8 mouse cellular contexts compared by ENCODE assay signal in the genomic region with DNA sequence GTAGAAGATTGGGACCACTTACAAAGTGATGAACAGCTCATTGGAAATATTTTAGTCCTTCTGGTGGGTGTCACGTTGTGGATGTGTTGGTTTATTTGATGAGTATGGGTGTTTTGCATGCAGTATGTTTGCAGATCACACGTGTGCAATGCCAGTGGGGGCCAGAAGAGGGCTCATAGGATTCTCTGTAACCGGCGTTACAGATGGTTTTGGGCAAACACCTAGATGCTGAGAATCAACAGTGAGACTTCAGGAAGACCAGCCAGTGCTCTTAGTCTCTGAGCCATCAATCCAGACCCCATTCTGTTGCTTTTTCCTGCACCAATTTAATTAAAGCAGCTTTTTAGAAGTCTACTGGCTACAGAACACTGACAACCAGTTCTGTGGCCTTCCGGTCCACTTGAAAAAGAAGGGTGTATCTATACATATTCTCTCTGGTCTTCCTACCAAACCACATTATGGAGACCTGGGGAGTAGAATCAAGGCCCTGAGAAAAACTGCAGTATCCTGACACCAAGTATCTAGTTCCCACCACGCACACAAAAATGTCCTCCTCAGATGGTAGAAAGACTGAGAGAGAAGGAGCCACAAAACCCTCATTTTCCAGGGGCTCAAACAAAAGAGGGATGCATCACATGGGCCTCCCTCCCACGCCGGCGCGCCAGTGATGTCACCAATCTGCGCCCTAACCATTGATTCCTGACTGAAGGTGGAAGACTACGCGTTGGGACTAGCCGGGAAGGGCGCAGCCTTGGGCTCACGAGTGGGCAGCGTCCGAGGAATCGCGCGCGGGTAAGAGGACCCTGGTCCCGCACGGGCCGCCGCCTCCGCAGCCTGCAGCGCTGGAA. TPM values are rescaled to one million over a fixed set of nuclear protein-coding genes. Genes with fewer than 3 reads are reported as not detected.
DNase-seq lines count a peak whose midpoint lies in the region; ATAC-seq and TF ChIP-seq lines count a peak whose summit lies in the region.

A gene (plus strand): TSS at position 664 of the 848 bp plus-strand sequence.

- TF ChIP-seq POLR2A in cortical plate, adult 2 months (IDR thresholded peaks at IDR 0.05; ENCODE audit: extremely low read depth, insufficient read depth, low read length): peak; percentile 95

- H3K79me2 ChIP-seq in macrophage (ENCODE audit: inconsistent target): peaks cover 29% of the 10 kb centered on the region; the same call in 1 of the 2 replicates

- DNase-seq in gastrocnemius, adult 8-10 months (ENCODE audit: low spot score in 2 of 2): peak; percentile 14
- DNase-seq in hindbrain, postnatal 0 days (ENCODE audit: low spot score): peak; percentile 93
- peak; percentile 90 to 96 for DNase-seq in left cerebral cortex, adult 2 months (ENCODE audit: extremely low spot score in 1 of 2, low spot score in 2 of 2)
- peak; percentile 93 for DNase-seq in right cerebral cortex, adult 18-20 months
- peak; percentile 43 for DNase-seq in urinary bladder, postnatal 10 days (ENCODE audit: low spot score)

- H3K9ac ChIP-seq in hindbrain, postnatal 0 days (replicated peaks; ENCODE audit: low read length): peak within 1 kb of the TSS; percentile 96

- intact Hi-C loops in left cerebral cortex, adult 2 months (cut with DNase I): loop anchor here (2.0 to 5.0 kb wide), 3 partner anchors 16 to 143 kb away; a partner anchor contains a TSS

- H3K4me3 ChIP-seq in cortical plate, adult 2 months (ENCODE audit: insufficient read depth, low read length): peak within 1 kb of the TSS; percentile 85
- H3K4me3 ChIP-seq in hindbrain, postnatal 0 days (ENCODE audit: low read length): peak within 1 kb of the TSS; percentile 96
- peak within 1 kb of the TSS; percentile 85 for H3K4me3 ChIP-seq in left cerebral cortex, adult 2 months
- H3K4me3 ChIP-seq in macrophage (ENCODE audit: inconsistent target): peak within 1 kb of the TSS; percentile 45

- no peaks in the 10 kb centered on the region for H3K27me3 ChIP-seq in hindbrain, postnatal 0 days (ENCODE audit: insufficient read depth, low read length)

- peaks cover 5% of the 10 kb centered on the region; the same call in 1 of the 2 replicates for H3K4me1 ChIP-seq in cortical plate, adult 2 months (ENCODE audit: control insufficient read depth, insufficient read depth, low read length)
- peaks cover 5% of the 10 kb centered on the region; the same call in 1 of the 2 replicates for H3K4me1 ChIP-seq in hindbrain, postnatal 0 days (ENCODE audit: insufficient read depth, low read length)

- 6% methylated on average over 25 of the region's 28 CpGs for WGBS in hindbrain, postnatal 0 days
- 4% methylated on average over 28 of the region's 28 CpGs for WGBS in macrophage (ENCODE audit: missing documents)

- TF ChIP-seq CTCF in cortical plate, adult 2 months (IDR thresholded peaks at IDR 0.05; ENCODE audit: extremely low read depth, insufficient read depth, low read length): peak; percentile 47; the same call in 1 of the 2 replicates
- peak; percentile 81 for TF ChIP-seq CTCF in hindbrain, postnatal 0 days (IDR thresholded peaks at IDR 0.05; ENCODE audit: low read depth)
- peak; percentile 66 for TF ChIP-seq CTCF in left cerebral cortex, adult 2 months (IDR thresholded peaks at IDR 0.05)

- no peaks in the 10 kb centered on the region for H3K9me3 ChIP-seq in hindbrain, postnatal 0 days (ENCODE audit: low read length)

- H3K36me3 ChIP-seq in hindbrain, postnatal 0 days (ENCODE audit: insufficient read depth, low read length): no peaks in the 10 kb centered on the region
- no peaks in the 10 kb centered on the region for H3K36me3 ChIP-seq in macrophage (ENCODE audit: inconsistent target)

- H3K4me2 ChIP-seq in hindbrain, postnatal 0 days (ENCODE audit: low read depth, low read length): peak within 1 kb of the TSS; percentile 81

- H3K27ac ChIP-seq in cortical plate, adult 2 months (ENCODE audit: insufficient read depth, low read length): peak within 1 kb of the TSS; percentile 86
- H3K27ac ChIP-seq in hindbrain, postnatal 0 days: peak within 1 kb of the TSS; percentile 97
- peak within 1 kb of the TSS; percentile 92 for H3K27ac ChIP-seq in left cerebral cortex, adult 2 months
- no peak within 1 kb of the TSS for H3K27ac ChIP-seq in macrophage

- peak; percentile 80 for ATAC-seq in activated CD4-positive, CD25-positive, alpha-beta regulatory T cell, adult 4 months
- ATAC-seq in hindbrain, postnatal 0 days: peak; percentile 93

RNA-seq across cellular contexts. Expression of the gene that starts here (rescaled TPM):
- 10 to 100 TPM; 51.0 to 56.7 TPM for polyA plus RNA-seq in activated CD4-positive, CD25-positive, alpha-beta regulatory T cell, adult 4 months (2017; shearing (Covaris generic))
- polyA plus RNA-seq in cortical plate, adult 2 months (2012; rRNA removed): 111 and 118 TPM in 2 replicates
- total RNA-seq in gastrocnemius, adult 8-10 months (2022): 1 to 10 TPM; 1.4 to 2.2 (median 1.8) TPM
- 73.6 and 78.0 TPM in 2 replicates for total RNA-seq in hindbrain, postnatal 0 days (2014; rRNA removed)
- polyA plus RNA-seq in hindbrain, postnatal 0 days (2015; fragmentation: Nextera tagmentation; extraction: Ambion mirVana): 17.3 and 17.9 TPM in 2 replicates
- total RNA-seq in left cerebral cortex, adult 2 months (2021): 100 to 1,000 TPM; 140 to 151 TPM
- 100 to 1,000 TPM; 204 to 837 (median 528) TPM for total RNA-seq in macrophage (2018; cell fraction: chromatin; rRNA removed)
- 100 to 1,000 TPM in 10 of 26 experiments, 10 to 100 TPM in 16; 44.7 to 165 (median 78.3) TPM for total RNA-seq in macrophage (2018; cell fraction: cytosol; rRNA removed)
- 100 to 1,000 TPM; 151 to 513 (median 289) TPM for total RNA-seq in macrophage (2018; cell fraction: nucleus; rRNA removed)
- polyA plus RNA-seq in macrophage (2018): 44.2 to 86.6 TPM (median 45.0 TPM) in 3 replicates

Comparison
In these comparisons a context has a peak if more than half of its experiments do, and no peak if none do; other contexts are left out.
1. RNA of the gene that starts here (total RNA-seq): 140 to 151 TPM in left cerebral cortex, adult 2 months and 73.6 to 78.0 TPM in hindbrain, postnatal 0 days; 1.4 to 2.2 TPM in gastrocnemius, adult 8-10 months; every median in the first group is over 10 times any median in the second.
2. H3K4me3 ChIP-seq: peak in every context shown above with its lines; median percentile 96 in hindbrain, postnatal 0 days; 85 in cortical plate, adult 2 months; 85 in left cerebral cortex, adult 2 months; 45 in macrophage.
3. DNase-seq: peak in every context shown above with its lines; median percentile 93 in hindbrain, postnatal 0 days; 93 in left cerebral cortex, adult 2 months; 93 in right cerebral cortex, adult 18-20 months; 43 in urinary bladder, postnatal 10 days; 14 in gastrocnemius, adult 8-10 months.
4. Peak in every context shown above with its lines, with median percentiles within 50 percentile points of each other: CTCF ChIP-seq.